Mouse (Mus musculus) CD4-positive, CD25-positive, alpha-beta regulatory T cell, adult 2 months (primary cell): Measurements from ENCODE around the gene Dcst1.
A peak's percentile ranks its signal among the peaks of the same experiment; 100 is the strongest.

Experiments used
- DNase-seq: peaks from one replicate; pipeline ENCODE4 v3.0.0-alpha.2; 2012; ENCODE audit warnings: low read depth, low spot score

The Dcst1 gene

GRCm38 (mm10) chr3:89365486-89366414, 697 bp upstream of the Dcst1 start:
- no peak for DNase-seq

DNA sequence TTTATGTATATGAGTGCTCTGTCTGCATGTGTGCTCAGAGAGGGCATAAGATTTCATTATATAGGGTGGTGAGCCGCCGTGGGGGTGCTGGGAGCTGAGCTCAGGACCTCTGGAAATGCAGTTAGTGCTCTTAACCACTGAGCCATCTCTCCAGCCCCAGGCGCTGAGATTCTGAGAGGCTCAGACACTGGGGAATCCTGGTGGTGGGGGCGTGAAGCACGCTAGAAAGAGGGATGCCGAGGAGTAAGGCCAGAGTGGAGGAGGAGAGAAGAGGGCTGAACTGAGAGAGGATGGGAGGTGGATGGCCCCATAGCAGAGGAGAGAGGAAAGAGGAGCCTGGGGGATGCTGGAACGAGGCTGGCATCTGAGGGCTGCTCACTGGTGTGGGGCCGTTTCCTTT, 422 bp downstream of the Dcst1 start:
- DNase-seq, result no peak

DNA sequence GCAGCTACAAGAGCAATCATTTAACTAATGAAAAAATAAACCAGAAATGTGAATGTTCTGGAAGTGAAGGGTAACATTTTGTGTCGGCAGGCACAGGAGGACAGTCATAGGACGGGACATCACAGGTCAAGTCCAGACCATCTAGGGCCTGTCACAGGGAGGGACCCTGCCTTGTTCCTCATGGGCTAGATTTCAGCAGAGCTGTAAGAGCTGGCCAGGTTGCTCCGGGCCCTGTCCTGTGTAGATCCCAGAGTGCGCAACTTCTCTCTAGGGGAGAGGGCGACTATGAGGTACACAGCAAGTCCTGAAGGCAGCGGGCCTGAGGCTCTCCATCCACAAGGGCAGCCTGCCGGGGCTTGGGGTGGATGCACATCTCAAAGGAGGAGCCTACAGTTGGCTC, 3.4 kb downstream of the Dcst1 start, which contains the start of gene Dcst2:
Gene Dcst2, plus strand, starts transcription at position 301 of the 400 bp plus-strand sequence.
- DNase-seq, result no peak

- no peak for DNase-seq
Measured at GRCm38 (mm10) chr3:89360237-89360636, 4.8 kb downstream of the Dcst1 start.

- DNase-seq, result no peak
Measured at GRCm38 (mm10) chr3:89359630-89360029, 5.4 kb downstream of the Dcst1 start.

GRCm38 (mm10) chr3:89356029-89356428, 9.0 kb downstream of the Dcst1 start:
- no peak for DNase-seq

DNA sequence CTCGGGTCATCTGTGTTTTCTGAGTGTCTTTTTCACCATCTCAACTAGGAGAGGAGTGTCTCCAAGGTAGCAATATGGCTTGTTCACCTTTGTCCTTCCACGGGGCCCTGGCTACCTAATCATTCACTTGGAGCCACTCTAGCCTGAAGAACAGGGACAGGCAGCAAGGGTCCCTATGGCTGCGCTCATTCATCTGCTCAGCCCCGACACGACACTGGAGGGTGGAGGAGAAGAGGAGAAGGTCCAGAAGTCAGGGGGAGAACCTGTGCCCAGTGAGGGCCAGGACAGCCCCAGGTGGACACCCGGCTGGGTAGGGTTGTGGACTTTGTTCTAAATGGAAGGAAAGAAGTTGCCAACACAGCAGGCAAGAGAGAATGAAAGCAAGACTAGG, 9.5 kb downstream of the Dcst1 start:
- no peak for DNase-seq

DNA sequence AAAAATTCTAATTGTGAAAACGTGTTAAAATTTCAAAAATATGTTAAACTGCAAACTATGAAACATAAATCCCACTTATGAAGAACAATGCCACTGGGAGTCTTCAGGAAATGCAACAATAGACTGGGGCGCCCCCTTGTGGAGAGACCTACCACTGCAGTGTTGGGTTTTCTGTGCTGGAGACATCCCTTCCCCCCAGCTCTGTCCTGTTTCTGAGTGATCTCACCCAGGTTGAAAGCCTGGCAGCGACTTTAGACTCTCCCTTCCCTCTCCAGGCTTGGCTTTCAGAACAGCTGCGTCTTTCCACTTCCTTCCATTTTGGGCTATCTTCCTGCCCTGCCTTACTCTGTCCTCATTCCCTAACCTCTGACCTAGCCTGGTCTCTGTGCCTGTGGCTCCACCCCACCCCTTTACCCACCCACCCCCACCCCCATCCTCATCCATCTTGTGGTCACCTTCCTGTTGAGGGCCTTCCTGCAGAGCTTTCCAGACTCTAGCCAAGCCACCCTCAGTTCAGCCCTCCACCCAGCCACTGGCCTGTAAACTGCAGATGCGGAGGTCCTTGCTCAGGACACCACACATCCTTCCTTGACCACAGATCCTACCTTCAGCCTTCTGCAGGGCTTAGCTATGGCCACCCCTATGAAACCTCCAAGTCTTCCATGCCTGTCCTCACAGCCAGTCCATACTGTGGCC, 10.1 kb downstream of the Dcst1 start:
- peak; percentile 88 for DNase-seq

- no peak for DNase-seq
Measured at GRCm38 (mm10) chr3:89351271-89351670, 13.8 kb downstream of the Dcst1 start.

- DNase-seq, result peak; percentile 92
Measured at GRCm38 (mm10) chr3:89349869-89350501, 15.1 kb downstream of the Dcst1 start, which contains the start of gene Adam15. Adam15 (minus strand) TSS chr3:89349996.

DNA sequence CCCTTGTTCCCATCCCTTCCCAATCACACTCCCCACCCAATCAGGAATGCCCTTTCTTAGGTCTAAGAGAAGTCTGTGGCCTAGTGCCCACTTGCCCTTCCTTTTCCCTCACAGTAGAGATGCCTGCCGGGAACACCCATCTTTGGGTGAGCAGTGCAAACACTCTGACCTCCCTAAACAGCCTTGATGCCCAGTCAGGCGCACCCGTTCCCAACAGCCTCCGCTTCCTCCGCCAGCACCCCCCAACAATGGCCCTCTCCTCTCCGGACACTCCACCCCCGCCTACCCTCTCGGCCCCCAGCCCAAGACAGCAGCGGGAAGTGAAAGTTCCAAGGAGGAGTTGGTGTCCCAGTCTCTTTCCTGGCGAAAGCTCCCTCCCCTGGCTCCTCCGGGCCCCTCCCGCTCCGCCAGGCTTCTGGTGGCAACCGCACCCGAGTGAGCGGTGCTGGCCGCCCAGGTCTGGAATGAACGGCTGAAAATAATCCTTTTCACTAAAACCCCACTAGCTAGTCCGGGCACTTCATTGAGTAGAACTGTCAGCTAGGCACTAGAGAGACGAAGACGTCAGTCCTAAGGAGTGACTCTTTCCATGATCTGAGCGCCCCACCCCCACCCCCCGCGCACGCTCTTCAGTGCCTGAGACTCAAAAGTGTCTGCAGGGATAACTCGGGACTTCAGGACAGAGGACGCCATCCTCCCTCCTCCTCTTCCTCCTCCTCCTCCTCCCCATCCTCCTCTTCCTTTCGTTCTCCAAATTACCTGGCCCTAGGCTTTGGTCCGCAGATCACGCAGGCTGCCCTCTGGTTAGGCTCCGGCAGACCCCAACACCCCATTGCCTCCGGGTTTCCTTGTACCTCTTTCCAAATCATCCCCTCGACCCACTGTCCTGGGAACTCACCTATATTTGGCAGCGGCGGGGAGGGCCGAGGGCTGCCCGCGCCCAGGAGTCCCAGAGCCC, 15.9 kb downstream of the Dcst1 start:
- peak; percentile 71 for DNase-seq

GRCm38 (mm10) chr3:89347916-89348315, 17.1 kb downstream of the Dcst1 start:
- DNase-seq, result no peak

DNA sequence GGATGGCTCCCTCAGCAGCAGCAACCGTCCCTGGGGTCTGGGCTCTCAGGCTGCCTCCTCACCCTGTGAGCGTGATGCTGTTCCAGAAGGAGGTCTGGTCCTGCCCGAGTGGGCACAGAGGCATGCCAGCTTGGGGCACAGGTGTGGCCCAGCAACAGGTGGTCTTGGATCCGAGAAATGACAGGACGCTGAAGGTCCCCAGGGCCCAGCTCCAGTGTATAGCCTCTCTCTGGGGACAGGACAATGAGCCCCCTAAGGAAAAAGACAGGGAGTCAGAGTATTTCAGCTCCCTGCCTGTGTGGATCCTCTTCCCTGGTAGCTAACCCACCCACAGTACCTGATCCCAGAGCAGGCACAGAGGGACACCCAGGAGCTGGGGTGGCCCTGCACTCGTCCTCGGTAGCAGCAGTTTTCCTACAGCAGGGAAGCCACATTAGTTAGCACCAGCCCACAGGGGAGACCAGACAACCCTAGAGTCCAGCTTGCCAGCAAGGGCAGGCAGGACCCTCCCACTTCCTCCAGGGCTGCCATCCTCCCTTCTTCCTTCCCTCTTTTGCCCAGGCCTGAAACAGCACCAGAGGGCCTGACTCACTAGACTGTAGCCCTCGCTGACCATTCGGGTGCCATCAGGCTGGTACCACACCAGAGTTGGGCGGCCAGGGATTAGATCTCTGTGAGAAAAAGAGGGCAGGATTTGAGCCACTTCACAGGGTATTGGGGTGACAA, 18.1 kb downstream of the Dcst1 start:
- no peak for DNase-seq

DNA sequence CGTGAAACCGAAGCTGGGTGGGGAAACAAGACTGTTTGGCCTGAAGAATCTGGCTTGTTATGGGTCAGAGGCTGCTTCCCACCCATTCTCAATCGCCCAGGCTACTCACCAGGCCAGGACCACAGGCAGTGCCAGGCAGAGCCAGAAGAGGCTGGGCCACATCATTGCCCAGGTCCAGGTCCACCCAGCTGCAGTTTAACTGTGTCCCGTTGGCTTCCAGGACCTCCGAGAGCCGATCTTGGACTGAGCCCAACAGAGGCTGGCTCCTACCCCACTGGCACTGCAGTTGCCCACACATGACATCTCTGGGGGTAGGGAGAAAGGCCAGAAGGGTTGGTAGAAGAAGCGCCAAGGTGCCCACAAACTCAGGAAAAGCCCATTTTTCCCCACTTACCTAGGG, 21.8 kb downstream of the Dcst1 start:
- DNase-seq, result no peak

DNA sequence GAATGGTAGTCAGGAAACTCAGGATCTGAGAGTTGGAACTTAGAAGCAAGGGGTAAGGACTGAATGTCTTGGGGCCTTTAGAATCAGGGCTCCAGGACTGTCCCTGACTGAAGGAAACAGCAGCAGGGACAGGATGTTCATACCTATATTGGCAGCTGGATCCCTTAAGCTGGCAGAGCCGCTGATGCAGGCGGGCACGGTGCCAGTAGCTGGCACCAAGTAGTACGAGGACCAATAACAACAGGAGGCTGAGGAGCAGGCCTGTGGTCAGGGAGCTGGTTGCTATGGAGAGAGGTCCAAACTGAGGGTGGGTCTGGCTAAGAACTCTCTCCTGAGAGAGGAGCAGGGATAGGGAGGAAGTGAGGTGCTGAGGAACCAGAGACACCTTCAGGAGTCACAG, 23.3 kb downstream of the Dcst1 start:
- no peak for DNase-seq

GRCm38 (mm10) chr3:89340465-89340864, 24.6 kb downstream of the Dcst1 start:
- peak; percentile 89 for DNase-seq

DNA sequence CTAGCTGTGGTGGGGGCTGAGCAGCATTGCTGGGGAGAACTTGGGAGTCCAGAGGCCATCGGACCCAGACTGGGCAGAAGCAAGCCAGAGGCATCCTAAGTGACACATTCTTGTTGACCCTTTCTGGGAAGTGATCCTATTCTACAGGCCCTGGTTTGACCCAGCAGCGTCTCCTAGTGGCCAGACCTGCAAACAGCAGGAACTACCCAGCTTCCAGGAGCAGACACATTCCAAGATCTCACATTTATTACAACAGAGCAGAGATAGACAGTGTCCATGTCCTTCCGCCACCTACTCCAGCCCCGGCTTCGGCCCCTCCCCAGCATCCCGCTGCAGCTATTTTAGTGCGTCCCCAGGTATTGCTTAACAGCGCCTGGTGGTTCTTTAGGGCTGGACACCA, 25.6 kb downstream of the Dcst1 start:
- peak; percentile 77 for DNase-seq

- peak; percentile 68 for DNase-seq
Measured at GRCm38 (mm10) chr3:89337721-89338578, 27.1 kb downstream of the Dcst1 start, which contains the start of gene Efna4. Efna4 (minus strand) TSS chr3:89338028.

DNA sequence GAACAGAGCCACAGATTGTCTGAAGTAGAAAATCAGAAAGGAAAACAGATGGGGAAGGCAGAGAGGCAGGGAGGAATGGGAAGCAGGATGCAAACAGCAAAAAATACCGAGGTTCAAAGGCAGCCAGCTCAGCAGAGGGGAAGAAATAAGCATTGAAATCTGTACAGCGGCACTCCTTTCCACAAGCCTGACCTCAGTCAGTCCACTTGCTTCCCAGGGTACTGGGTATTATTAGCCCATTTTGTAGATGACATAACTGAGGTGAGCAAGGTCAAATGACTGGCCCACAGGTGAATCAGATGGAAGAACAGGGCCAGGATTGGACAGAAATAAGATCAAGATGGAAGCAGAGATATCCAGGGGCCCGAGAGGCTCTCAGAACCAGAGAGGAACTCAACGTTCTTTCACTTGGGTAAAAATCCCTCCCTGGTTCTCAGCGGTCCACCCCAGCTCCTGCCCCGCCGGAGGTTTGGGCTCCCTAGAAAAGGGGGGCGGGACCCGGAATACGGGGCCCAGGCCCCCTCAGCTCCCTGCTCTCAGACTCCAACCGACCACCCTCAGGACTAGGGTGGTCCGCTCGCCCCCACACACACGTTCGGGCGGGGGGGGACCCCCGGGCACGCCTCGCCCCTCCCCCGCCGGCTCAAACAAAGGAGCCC, 27.9 kb downstream of the Dcst1 start:
- DNase-seq, result peak; percentile 21
